Mouse (Mus musculus) embryo, embryonic 11 days (tissue): ENCODE data around the gene Ifit1.
A peak's percentile ranks its signal among the peaks of the same experiment; 100 is the strongest.

Experiments
- DNase-seq: peaks from one replicate; pipeline ENCODE4 v3.0.0-alpha.2; 2015

The Ifit1 gene

GRCm38 (mm10) chr19:34656511-34657298 is 16.0 kb downstream of the Ifit1 start:
- DNase-seq = peak; percentile 16

- peak; percentile 86 for DNase-seq
Observed at GRCm38 (mm10) chr19:34662067-34662507, 21.4 kb downstream of the Ifit1 start.

GRCm38 (mm10) chr19:34662740-34663139 is 22.1 kb downstream of the Ifit1 start:
- DNase-seq = no peak

GRCm38 (mm10) chr19:34666127-34666526 is 25.5 kb downstream of the Ifit1 start:
- peak; percentile 87 for DNase-seq

- DNase-seq = no peak
Observed at GRCm38 (mm10) chr19:34673476-34673875, 32.8 kb downstream of the Ifit1 start.

- DNase-seq = no peak
Observed at GRCm38 (mm10) chr19:34678428-34678827, 37.8 kb downstream of the Ifit1 start.

- DNase-seq = peak; percentile 53
Observed at GRCm38 (mm10) chr19:34684857-34685256, 44.2 kb downstream of the Ifit1 start.

GRCm38 (mm10) chr19:34685530-34685929 is 44.9 kb downstream of the Ifit1 start:
- DNase-seq = no peak

- no peak for DNase-seq
Observed at GRCm38 (mm10) chr19:34691402-34691801, 50.7 kb downstream of the Ifit1 start.

- no peak for DNase-seq
Observed at GRCm38 (mm10) chr19:34696352-34696986, 55.8 kb downstream of the Ifit1 start.

- DNase-seq = no peak
Observed at GRCm38 (mm10) chr19:34697461-34697860, 56.8 kb downstream of the Ifit1 start.

GRCm38 (mm10) chr19:34698432-34698831 is 57.8 kb downstream of the Ifit1 start:
- DNase-seq = no peak

- DNase-seq = no peak
Observed at GRCm38 (mm10) chr19:34698852-34699251, 58.2 kb downstream of the Ifit1 start.

- no peak for DNase-seq
Observed at GRCm38 (mm10) chr19:34699300-34699699, 58.6 kb downstream of the Ifit1 start.
